Mouse (Mus musculus): ENCODE results near the gene Mbd3l1. TPM values are rescaled to one million over a fixed set of nuclear protein-coding genes. Genes with fewer than 3 reads are reported as not detected.

Mbd3l1 gene
- polyA plus RNA-seq (2012; rRNA removed): not detected in 2 replicates

DNA sequence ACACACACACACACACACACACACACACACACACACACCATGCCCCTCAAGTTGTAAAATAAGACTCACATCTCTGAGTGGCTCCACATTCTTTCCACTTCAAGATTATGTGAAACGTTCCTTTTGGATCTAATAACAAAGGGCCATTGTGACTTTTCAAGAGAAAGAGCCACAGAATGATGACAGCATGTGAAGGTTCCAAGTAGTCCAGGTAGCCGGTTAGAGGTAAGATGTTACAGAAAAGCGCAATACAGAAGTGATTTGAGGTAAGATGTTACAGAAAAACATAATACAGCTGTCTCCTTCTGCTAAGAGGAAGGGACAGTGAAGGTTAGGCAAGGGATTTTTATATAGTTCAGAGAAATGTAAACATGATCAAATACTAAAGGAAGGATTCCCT is at the start of gene Mbd3l1, which contains the start of gene Zfp558:
Gene Mbd3l1 (plus strand): TSS at position 192 of the 400 bp plus-strand sequence.
Gene Zfp558 (minus strand): TSS at position 101 of the 400 bp plus-strand sequence.

DNA sequence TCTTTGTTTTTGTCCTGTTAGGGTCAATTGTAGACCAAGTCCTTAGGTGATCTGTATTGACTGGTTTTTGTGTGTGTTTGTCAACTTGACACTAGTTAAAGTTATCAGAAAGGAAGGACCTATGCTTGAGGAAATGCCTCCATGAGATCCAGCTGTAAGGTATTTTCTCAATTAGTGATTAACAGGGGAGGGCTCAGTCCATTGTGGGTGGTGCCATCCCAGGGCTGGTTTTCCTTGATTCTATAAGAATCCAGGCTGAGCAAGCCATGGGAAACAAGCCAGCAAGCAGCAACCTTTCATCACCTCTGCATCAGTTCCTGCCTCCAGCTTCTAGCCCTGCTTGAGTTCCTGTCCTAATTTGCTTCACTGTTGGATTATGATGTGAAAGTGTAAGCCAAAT is 47.8 kb upstream of the Mbd3l1 start, which contains the start of gene Mbd3l2:
Gene Mbd3l2 (plus strand): TSS at position 301 of the 400 bp plus-strand sequence.

Other genes with a start within 250 kb of the Mbd3l1 start
- 14.1 and 16.0 TPM in 2 replicates for gene Chordc1, start 186.2 kb upstream of the Mbd3l1 start, polyA plus RNA-seq (2012; rRNA removed)
- 0.25 and 0.35 TPM in 2 replicates for gene Naalad2, start 75.4 kb upstream of the Mbd3l1 start, polyA plus RNA-seq (2012; rRNA removed)
- not detected in 2 replicates for gene Ubtfl1, start 73.9 kb upstream of the Mbd3l1 start, polyA plus RNA-seq (2012; rRNA removed)
- not detected in 2 replicates for gene Mbd3l2, start 47.7 kb upstream of the Mbd3l1 start, polyA plus RNA-seq (2012; rRNA removed)
- 0.23 and 0.44 TPM in 2 replicates for gene Zfp558, start 91 bp upstream of the Mbd3l1 start, polyA plus RNA-seq (2012; rRNA removed)
- gene Muc16, start 196.2 kb downstream of the Mbd3l1 start, polyA plus RNA-seq (2012; rRNA removed): 0.27 and 0.52 TPM in 2 replicates